Mouse (Mus musculus): ENCODE measurements at regions not wholly inside any gene's neighbourhood (a gene's known extent, or its start where the extent isn't known, plus 50 kb on each side); places are given as distances from the start of the nearest gene placed in this dataset.

DNA sequence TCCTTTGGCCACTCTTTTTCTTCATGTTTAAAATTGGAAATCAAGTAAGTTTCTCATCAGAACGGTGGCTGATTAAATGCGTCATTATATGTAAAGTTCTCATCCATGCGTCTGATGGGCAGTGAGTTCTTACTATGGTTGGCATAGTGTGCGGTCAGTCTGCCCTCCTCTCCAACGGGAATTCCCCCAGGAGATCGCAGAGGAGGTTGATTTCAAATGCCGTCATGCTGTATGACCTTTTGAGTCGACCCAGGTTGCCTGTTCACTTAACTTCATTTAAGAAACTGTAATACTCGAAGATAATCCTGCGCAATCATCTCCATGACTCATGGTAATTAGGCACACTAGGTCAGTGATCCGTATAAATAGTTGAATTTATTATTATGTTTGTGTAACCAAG is 68.4 kb upstream of the Ampd3 start:
- TF ChIP-seq CTCF (conservative IDR thresholded peaks at IDR 0.05; ENCODE audit: low read length) (no peak), POU5F1 (IDR thresholded peaks at IDR 0.05; ENCODE audit: borderline replicate concordance, low read length) (no peak)
